Mouse (Mus musculus) cerebellum, adult 2 months (tissue): ENCODE data around the gene Fzd7.

Source experiments
- CTCF ChIP-seq: fragments of 200-500 bp; IDR thresholded peaks from 2 replicates; pipeline ENCODE4 v1.5.1; 2011; ENCODE audit warnings: low read depth, mild to moderate bottlenecking, control low read depth, low read length, moderate library complexity, borderline replicate concordance; ENCODE audit not compliant: insufficient read depth
- POLR2A ChIP-seq: fragments of 200-500 bp; IDR thresholded peaks from 2 replicates; pipeline ENCODE4 v1.6.1; 2011; ENCODE audit warnings: low read length, control low read depth, borderline replicate concordance; ENCODE audit not compliant: insufficient read depth

- TF ChIP-seq CTCF (no peak), POLR2A (no peak)
These were observed 6.6 kb upstream of the Fzd7 start for GRCm38 (mm10) chr1:59475618-59476017.
